Mouse (Mus musculus) layer of hippocampus, adult 9-11 months (tissue): ENCODE results near the gene Sbf1.

Source experiments
- DNase-seq: peaks from one replicate; pipeline ENCODE4 v3.0.0; 2022

Sbf1 gene

GRCm38 (mm10) chr15:89277366-89277765 lies 37.7 kb downstream of the Sbf1 start:
- no peak for DNase-seq

- no peak for DNase-seq
Observed at GRCm38 (mm10) chr15:89275497-89275896, 39.6 kb downstream of the Sbf1 start.

DNA sequence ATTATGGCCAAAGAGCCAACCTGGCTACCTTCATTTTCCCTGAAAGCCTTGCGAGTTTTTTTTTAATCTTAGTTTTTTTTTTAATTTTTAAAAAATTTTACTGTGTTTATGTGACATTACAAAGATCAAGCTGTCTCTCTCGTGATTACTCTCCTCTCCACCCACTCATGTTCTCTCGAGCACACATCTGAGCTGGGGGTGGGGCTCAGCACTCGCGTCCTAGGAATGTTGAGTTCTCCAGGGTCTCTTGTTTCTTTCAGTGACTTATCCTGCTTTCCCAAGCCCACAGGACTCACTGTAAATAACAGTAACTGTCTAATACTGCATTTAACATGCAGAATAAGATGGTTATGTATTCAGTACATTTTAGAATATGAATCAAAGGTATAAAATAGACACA lies 50.6 kb downstream of the Sbf1 start:
- DNase-seq, result no peak

DNA sequence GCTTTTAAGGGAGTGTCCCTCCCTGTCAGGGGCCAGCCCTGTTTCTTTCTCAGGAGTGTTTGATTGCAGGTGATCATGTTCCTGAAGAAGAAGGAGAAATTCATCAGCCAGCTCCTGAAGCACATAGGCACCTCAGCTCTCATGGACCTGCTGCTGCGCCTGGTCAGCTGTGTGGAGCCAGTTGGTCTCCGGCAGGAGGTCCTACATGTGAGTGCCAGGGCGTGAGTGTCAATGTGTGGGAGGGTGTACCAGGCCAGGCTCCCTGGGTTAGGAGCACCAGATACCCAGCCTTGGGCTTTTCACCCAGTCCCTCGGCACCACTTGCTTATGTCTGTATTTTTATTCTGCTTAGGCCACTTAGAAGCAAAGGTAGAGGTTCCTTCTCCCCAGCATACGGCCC lies 56.1 kb downstream of the Sbf1 start:
- DNase-seq, result no peak

DNA sequence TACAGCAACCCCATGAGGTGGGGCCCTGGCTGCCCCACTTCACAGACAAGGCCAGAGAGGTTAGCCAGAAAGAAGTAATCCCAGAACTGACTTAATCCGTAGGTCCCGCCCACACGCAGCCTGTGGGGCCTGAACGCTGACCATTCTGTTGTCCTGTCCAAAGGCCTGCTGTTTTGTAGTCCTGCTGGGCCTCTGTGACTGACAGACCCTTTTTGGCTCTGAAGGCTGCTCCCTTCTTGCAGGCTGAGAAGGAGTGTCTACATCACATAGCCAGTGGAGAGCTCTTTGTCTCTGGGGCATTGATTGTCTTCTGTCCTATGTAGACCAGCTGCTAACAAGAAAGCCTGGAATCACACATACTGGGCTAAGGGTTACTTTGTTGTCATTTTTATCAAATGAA lies 59.8 kb downstream of the Sbf1 start:
- DNase-seq, result no peak

- no peak for DNase-seq
Observed at GRCm38 (mm10) chr15:89249063-89249462, 66.0 kb downstream of the Sbf1 start.

- no peak for DNase-seq
Observed at GRCm38 (mm10) chr15:89241025-89241424, 74.1 kb downstream of the Sbf1 start.

GRCm38 (mm10) chr15:89239751-89240392 lies 75.2 kb downstream of the Sbf1 start:
- DNase-seq, result no peak
